Mouse (Mus musculus) lung, embryonic 14.5 days (tissue): Measurements from ENCODE around the gene Ccdc124. TPM values are rescaled to one million over a fixed set of nuclear protein-coding genes. Genes with fewer than 3 reads are reported as not detected.
"Not testable (repeated sequence)": the region's sequence is repeated elsewhere in the genome, so short reads cannot be mapped to it uniquely, and the experiment has no call there.

Source experiments
- ATAC-seq: fragments of 200-750 bp; cut with Nextera tagmentation; 2 replicates; pipeline ENCODE4 v1.8.0; 2017; ENCODE audit warnings: mild to moderate bottlenecking, moderate TSS enrichment, moderate library complexity; ENCODE audit not compliant: insufficient read depth
- DNase-seq: peaks from one replicate; pipeline ENCODE4 v3.0.0-alpha.2; 2015
- H3K27ac ChIP-seq: fragments of 300-500 bp; sonication (generic); 2 replicates; pipeline ENCODE4 v1.5.1; 2014; ENCODE audit warnings: low read depth, mild to moderate bottlenecking, moderate library complexity
- H3K27me3 ChIP-seq: fragments of 300-500 bp; sonication (generic); 2 replicates; pipeline ENCODE4 v1.6.1; 2014; ENCODE audit warnings: low read length, control low read depth; ENCODE audit not compliant: insufficient read depth
- H3K36me3 ChIP-seq: fragments of 300-500 bp; sonication (generic); 2 replicates; pipeline ENCODE4 v1.6.1; 2014; ENCODE audit warnings: control low read depth; ENCODE audit not compliant: insufficient read depth
- H3K4me1 ChIP-seq: fragments of 300-500 bp; sonication (generic); 2 replicates; pipeline ENCODE4 v1.6.1; 2014; ENCODE audit warnings: antibody characterized with exemption, control low read depth; ENCODE audit not compliant: insufficient read depth
- H3K4me2 ChIP-seq: fragments of 300-500 bp; sonication (generic); 2 replicates; pipeline ENCODE4 v1.6.1; 2014; ENCODE audit warnings: mild to moderate bottlenecking
- H3K4me3 ChIP-seq: fragments of 300-500 bp; sonication (generic); 2 replicates; pipeline ENCODE4 v1.5.1; 2014; ENCODE audit warnings: low read depth, low read length
- H3K9ac ChIP-seq: fragments of 300-500 bp; sonication (generic); 2 replicates; pipeline ENCODE4 v1.6.1; 2014
- H3K9me3 ChIP-seq: fragments of 300-500 bp; sonication (generic); 2 replicates; pipeline ENCODE4 v1.6.1; 2016; ENCODE audit warnings: low read depth, low read length, control low read depth
- CTCF ChIP-seq: IDR thresholded peaks from 2 replicates; pipeline ENCODE4 v1.5.1; 2016; ENCODE audit warnings: antibody characterized with exemption, low read depth
- WGBS: fragments of 180-500 bp; shearing (Covaris S2); extraction: QIAGEN DNeasy Blood & Tissue Kit; methylation state at CpG from one replicate; pipeline ENCODE4 v1.1.7; 2014; 5-methylcytosine and 5-hydroxymethylcytosine counted together
- polyA plus RNA-seq: library from polyadenylated mRNA; unstranded; fragments of >200 nt; fragmentation: Nextera tagmentation; extraction: Ambion mirVana; gene quantifications from 2 replicates; pipeline ENCODE4 v1.2.1, GENCODE M21; 2014

The Ccdc124 gene
- polyA plus RNA-seq, 1 experiment from 2014 or later = 125 TPM

DNA sequence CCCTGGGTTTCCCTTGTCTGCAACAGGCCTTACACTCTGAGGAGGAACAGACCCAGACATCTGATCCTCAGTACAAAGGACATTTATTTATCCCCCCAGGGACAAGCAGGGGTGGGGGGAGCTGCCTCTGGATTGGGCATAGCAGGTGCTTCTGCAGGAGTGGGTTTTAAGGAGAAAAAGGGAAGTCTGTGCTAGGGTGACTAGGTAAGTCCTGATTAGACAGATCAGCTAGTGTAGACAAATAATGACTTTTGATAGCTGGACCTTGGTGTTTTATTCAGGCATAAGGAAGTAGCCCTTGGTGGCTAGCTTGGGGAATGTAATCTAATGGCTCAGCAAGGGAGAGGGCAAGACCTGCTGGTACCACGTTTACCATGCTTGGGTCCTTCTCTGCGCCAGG lies 25.5 kb upstream of the Ccdc124 start:
- DNase-seq (no peak), ATAC-seq (no peak)
- peaks cover 3% of the 10 kb centered on the region; the same call in 1 of the 2 replicates for H3K27me3 ChIP-seq
- H3K9ac ChIP-seq = no peak overlapping the region
- peaks cover 23% of the 10 kb centered on the region for H3K36me3 ChIP-seq
- WGBS = 70% methylated on average over 2 of the region's 2 CpGs
- H3K9me3 ChIP-seq = no peaks in the 10 kb centered on the region
- H3K4me2 ChIP-seq = no peak overlapping the region
- no peak overlapping the region for H3K27ac ChIP-seq
- TF ChIP-seq CTCF = no peak
- H3K4me1 ChIP-seq = no peaks in the 10 kb centered on the region
- H3K4me3 ChIP-seq = no peak overlapping the region

DNA sequence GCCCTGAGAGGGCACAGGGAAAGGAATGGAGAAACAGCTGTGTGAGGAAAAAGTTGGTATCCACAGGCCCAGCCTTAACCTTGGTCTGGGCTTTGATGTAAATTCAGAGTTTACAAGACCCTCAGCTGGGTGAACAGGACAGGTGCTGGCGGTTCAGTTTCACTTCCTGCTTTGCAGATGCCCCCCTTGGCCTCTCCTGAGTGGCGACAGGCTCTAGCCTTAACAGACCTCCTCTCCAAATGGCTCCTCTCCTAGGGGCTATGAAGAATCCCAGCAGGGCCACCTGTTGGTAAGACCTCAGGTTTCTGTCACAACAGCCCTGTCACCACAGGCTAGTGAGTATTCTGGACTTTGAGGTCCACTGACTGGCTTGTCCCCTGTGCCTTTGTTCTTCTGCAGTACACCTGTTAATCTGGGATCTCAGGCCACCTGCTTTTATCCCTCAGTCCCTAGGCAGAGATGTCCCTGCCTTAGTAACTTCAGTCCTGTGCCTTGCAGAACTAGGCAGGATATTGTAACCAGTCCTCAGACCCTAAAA lies 25.0 kb upstream of the Ccdc124 start:
- ATAC-seq (no peak), DNase-seq (no peak)
- H3K9ac ChIP-seq = 0 out of 2 replicates have a peak overlapping the region, but pooled peaks have one; percentile 69
- no peak overlapping the region for H3K27ac ChIP-seq
- peaks cover 4% of the 10 kb centered on the region; the same call in 1 of the 2 replicates for H3K27me3 ChIP-seq
- 0 out of 2 replicates have a peak overlapping the region, but pooled peaks have one; percentile 83 for H3K4me3 ChIP-seq
- WGBS = 36% methylated on average over 2 of the region's 2 CpGs
- TF ChIP-seq CTCF = no peak
- peak overlapping the region; percentile 80; the same call in 1 of the 2 replicates for H3K4me2 ChIP-seq
- H3K4me1 ChIP-seq = no peaks in the 10 kb centered on the region
- no peaks in the 10 kb centered on the region for H3K9me3 ChIP-seq
- H3K36me3 ChIP-seq = peaks cover 28% of the 10 kb centered on the region

DNA sequence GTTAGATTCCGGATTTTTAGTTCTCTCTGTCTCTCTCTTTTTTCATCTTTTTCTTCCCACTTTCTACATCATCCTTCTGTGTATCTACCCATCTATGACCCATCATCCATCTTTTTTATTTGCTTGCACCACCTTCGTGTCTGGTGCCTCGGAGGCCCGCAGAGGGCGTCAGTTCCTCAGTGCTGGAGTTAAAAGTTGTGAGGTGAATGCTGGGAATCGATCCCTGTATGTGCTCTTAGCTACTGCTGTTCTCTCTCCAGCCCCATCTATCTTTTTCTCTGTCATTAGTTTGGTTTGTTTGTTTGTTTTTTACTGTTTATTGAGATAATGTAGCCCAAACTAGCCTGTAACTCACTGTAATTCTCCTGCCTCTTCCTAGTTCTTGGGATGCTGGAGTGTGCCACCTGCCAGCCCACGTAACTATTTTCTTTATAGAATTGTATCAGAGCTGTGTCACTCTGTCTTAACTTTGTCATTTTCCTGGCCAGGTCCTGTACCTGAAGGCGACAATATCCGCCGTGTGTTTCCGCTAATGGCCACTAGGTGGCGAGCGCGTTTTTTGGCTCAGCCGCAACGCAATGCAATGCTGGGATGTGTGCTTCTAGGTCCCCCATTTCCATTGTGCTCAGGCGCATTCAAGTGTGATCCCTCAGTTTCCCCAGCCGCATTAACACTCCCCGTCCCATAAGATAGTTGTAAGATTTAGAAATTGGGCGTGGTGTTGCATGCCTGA lies 24.1 kb upstream of the Ccdc124 start:
- DNase-seq = peak; percentile 96
- H3K27me3 ChIP-seq = peaks cover 12% of the 10 kb centered on the region
- H3K4me1 ChIP-seq = no peaks in the 10 kb centered on the region
- H3K36me3 ChIP-seq = peaks cover 32% of the 10 kb centered on the region
- TF ChIP-seq CTCF = peak; percentile 97
- H3K27ac ChIP-seq = peak overlapping the region; percentile 87
- under 1% methylated on average over 20 of the region's 20 CpGs for WGBS
- ATAC-seq = peak; percentile 44
- peak overlapping the region; percentile 69 for H3K9ac ChIP-seq
- H3K9me3 ChIP-seq = no peaks in the 10 kb centered on the region
- peak overlapping the region; percentile 80 for H3K4me2 ChIP-seq
- H3K4me3 ChIP-seq = peak overlapping the region; percentile 83

DNA sequence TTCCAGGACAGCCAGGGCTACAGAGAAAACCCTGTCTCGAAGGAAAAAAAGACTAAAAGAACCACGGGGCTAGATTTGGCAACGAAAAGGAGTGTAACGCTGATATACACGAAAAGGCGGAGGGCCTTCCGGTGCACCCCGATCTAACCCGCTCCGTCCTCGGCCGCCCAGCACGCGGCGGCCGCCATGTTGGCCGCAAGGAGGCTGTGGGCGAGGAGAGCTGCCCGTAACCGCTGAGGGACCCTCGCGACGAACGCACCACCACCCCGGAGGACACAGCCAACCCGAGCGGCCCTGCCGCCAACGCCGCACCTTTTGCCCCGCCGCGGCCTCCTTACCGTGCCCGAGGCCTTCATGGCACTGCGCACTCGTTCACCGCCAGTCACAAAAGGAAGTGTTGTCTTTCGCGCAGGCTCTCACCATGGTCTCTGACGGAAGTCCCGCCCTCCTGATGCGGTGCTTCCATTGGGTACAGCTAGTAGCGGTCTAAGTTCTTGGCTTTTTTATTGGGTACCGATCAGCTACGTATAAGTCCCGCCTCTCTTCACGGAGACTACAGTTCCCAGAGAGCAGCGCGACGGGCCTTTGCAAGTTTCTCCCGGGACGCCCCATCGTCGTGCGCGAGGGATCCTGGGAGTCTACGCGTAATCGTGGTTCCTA lies 23.4 kb upstream of the Ccdc124 start, which contains the start of gene Rpl18a:
TSS of gene Rpl18a (minus strand) at position 392 of the 660 bp plus-strand sequence.
- Histone ChIP-seq H3K4me2 (peak within 1 kb of the TSS; percentile 80), H3K27ac (peak within 1 kb of the TSS; percentile 87), H3K9ac (peak within 1 kb of the TSS; percentile 89), H3K4me1 (no peaks in the 10 kb centered on the region), H3K9me3 (no peaks in the 10 kb centered on the region), H3K4me3 (peak within 1 kb of the TSS; percentile 83), H3K36me3 (peaks cover 32% of the 10 kb centered on the region), H3K27me3 (peaks cover 19% of the 10 kb centered on the region)
- under 1% methylated on average over 57 of the region's 60 CpGs for WGBS
- TF ChIP-seq CTCF = no peak; the same call in 1 of the 2 replicates
- ATAC-seq (peak; percentile 97), DNase-seq (peak; percentile 99)

DNA sequence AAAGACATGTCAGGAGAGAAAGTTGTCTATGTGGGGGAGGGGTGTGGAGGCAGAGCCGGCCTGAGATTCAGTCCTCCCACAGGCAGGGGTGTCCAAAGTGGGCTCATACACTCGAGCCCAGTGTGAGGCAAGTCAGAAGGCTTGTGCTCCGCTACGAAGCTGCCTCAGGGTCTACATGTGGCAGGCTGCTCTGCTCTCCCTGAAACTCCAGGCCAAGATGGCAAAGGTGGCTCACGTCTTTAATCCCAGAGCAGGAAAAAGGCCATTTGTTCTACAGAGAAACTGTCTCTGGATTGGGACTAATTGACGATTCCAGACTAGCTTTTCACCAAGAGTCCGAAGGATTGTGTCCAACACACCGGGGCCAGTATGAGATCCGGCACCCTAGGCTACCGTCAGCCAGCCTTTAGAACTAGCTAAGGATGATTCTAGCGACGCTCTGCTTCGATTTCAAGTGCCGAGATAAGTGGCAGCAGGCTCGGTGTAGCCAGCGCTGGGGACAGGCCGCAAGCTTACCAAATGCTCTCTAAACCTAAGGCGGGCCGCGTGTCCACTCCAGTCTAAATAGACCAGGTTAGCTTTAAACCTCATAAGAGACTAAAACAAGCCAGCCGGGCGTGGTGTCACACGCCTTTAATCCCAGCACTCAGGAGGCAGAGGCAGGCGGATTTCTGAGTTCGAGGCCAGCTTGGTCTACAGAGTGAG lies 22.7 kb upstream of the Ccdc124 start:
- Histone ChIP-seq H3K9me3 (no peaks in the 10 kb centered on the region), H3K27ac (peak overlapping the region; percentile 80), H3K4me1 (no peaks in the 10 kb centered on the region), H3K9ac (peak overlapping the region; percentile 89), H3K4me3 (peak overlapping the region; percentile 83), H3K27me3 (peaks cover 23% of the 10 kb centered on the region), H3K36me3 (peaks cover 32% of the 10 kb centered on the region), H3K4me2 (peak overlapping the region; percentile 80)
- ATAC-seq (no peak), DNase-seq (peak; percentile 15)
- no peak for TF ChIP-seq CTCF
- 2% methylated on average over 25 of the region's 25 CpGs for WGBS

DNA sequence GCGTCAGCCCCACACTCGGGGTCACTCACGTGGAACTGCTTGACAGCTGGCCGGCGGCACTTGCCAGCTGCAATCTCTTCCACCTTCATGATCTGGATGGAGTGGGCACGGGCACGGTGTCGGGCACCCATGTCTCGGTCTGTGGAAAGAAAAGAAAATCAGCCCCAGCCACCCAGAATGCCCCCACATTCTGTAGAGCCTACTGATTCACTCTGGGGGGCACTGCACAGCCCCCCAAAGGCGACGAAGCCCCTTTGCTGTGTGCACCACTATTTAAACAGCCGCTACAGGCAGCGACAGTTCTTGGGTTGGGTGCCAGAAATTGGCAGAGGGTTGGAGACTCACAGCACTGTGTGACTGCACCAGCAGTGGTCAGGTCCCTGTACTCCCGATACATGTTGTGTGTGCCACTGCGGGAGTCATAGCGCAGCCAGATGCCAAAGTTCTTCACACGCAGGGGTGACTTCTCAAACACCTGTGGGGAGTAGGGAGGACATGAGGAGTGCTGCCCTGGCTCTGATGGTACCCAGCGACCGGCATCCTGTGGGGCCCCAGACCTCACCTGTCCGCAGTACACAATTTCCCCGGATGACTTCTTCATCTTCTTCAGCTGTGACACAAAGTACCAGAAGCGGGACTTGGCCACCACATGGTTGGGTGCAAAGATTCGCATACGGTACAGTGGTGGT lies 22.0 kb upstream of the Ccdc124 start:
- 76% methylated on average over 23 of the region's 24 CpGs for WGBS

More for the DNA sequence above, 22.0 kb upstream of the Ccdc124 start:
- not testable (repeated sequence) for ATAC-seq, H3K9me3 ChIP-seq, DNase-seq, H3K4me1 ChIP-seq, H3K27ac ChIP-seq
- Histone ChIP-seq H3K27me3 (peaks cover 30% of the 10 kb centered on the region), H3K36me3 (peaks cover 32% of the 10 kb centered on the region), H3K4me2 (peak overlapping the region; percentile 80), H3K4me3 (peak overlapping the region; percentile 83), H3K9ac (peak overlapping the region; percentile 89)
